Mouse (Mus musculus) lung, postnatal 14 days (tissue): ENCODE data around the gene Usp16.
"Not testable (repeated sequence)": the region's sequence is repeated elsewhere in the genome, so short reads cannot be mapped to it uniquely, and the experiment has no call there.

ENCODE experiments used
- DNase-seq: peaks from one replicate; pipeline ENCODE4 v3.0.0; 2021

Usp16 gene

GRCm38 (mm10) chr16:87488605-87489004, 34.1 kb downstream of the Usp16 start:
- DNase-seq: no peak

- not testable (repeated sequence) for DNase-seq
These were observed 37.8 kb downstream of the Usp16 start for GRCm38 (mm10) chr16:87492191-87492792.

- DNase-seq: no peak
These were observed 40.6 kb downstream of the Usp16 start for GRCm38 (mm10) chr16:87494955-87495655.

GRCm38 (mm10) chr16:87495716-87496447, 41.4 kb downstream of the Usp16 start, which contains the start of gene Cct8:
Gene Cct8 (minus strand): TSS chr16:87495873.
- peak; percentile 98 for DNase-seq

GRCm38 (mm10) chr16:87496728-87497127, 42.2 kb downstream of the Usp16 start:
- DNase-seq: no peak

- no peak for DNase-seq
These were observed 42.7 kb downstream of the Usp16 start for GRCm38 (mm10) chr16:87497171-87497570.

- DNase-seq: no peak
These were observed 45.1 kb downstream of the Usp16 start for GRCm38 (mm10) chr16:87499556-87499955.

- DNase-seq: no peak
These were observed 47.0 kb downstream of the Usp16 start for GRCm38 (mm10) chr16:87501304-87502078.

- no peak for DNase-seq
These were observed 57.2 kb downstream of the Usp16 start for GRCm38 (mm10) chr16:87511706-87512105.

GRCm38 (mm10) chr16:87512331-87512730, 57.8 kb downstream of the Usp16 start:
- no peak for DNase-seq

- DNase-seq: no peak
These were observed 69.7 kb downstream of the Usp16 start for GRCm38 (mm10) chr16:87524228-87524627.

- DNase-seq: no peak
These were observed 73.2 kb downstream of the Usp16 start for GRCm38 (mm10) chr16:87527553-87528249.

GRCm38 (mm10) chr16:87528755-87529154, 74.3 kb downstream of the Usp16 start:
- no peak for DNase-seq
